Mouse (Mus musculus) E14TG2a.4 (cell line): Measurements from ENCODE around the gene Oscar.
A peak's percentile ranks its signal among the peaks of the same experiment; 100 is the strongest.

ENCODE experiments used
- CTCF ChIP-seq: conservative IDR thresholded peaks from 2 replicates; pipeline ENCODE4 v1.5.1; 2014; ENCODE audit warnings: low read length
- NANOG ChIP-seq: IDR thresholded peaks from 2 replicates; pipeline ENCODE4 v1.6.1; 2014; ENCODE audit warnings: borderline replicate concordance, low read length, mixed read lengths

DNA sequence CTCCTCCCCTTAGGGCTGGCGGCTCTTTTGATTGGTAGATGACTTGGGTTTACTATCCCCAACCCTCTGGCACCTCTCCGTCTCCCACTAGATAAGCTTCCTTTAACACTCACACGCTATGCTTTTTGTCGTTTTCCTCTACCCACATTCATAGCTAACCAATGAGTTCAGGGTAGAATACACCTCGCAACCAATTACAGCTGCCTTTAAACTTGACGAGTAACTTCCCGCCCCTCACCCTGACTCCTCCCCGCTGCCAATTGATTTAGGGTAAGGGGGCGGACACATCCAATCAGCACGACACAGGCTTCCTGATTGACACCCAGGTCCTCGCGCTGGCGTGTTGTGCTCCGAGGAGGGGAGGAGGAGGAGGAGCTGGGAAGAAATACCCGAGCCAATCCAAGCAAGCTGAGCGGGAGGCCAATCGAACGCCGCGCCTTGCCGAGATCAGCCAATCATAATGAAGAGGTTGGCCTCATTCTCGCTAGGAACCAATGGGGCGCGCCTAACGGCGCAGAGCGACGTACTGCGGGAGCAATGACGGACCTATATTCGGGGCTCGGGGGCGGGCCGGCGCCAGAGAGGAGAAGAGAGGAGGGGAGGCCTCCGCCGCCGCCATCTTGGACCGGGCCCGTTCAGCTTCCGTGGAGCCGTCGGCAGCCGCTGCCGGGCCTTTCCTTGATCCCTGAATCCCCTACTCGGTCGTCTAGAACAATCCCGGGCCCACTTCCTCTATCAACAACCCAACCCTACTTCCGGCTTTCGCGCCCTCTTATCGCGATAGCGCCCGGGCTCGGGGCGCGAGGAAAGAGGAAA is 28.9 kb upstream of the Oscar start, which contains the start of gene Cnot3:
- TF ChIP-seq CTCF (no peak), NANOG (0 out of 2 replicates have a peak, but pooled peaks have one; percentile 10)
